Comparison of ENCODE assay signal across 1 mouse cellular context in the genomic region with DNA sequence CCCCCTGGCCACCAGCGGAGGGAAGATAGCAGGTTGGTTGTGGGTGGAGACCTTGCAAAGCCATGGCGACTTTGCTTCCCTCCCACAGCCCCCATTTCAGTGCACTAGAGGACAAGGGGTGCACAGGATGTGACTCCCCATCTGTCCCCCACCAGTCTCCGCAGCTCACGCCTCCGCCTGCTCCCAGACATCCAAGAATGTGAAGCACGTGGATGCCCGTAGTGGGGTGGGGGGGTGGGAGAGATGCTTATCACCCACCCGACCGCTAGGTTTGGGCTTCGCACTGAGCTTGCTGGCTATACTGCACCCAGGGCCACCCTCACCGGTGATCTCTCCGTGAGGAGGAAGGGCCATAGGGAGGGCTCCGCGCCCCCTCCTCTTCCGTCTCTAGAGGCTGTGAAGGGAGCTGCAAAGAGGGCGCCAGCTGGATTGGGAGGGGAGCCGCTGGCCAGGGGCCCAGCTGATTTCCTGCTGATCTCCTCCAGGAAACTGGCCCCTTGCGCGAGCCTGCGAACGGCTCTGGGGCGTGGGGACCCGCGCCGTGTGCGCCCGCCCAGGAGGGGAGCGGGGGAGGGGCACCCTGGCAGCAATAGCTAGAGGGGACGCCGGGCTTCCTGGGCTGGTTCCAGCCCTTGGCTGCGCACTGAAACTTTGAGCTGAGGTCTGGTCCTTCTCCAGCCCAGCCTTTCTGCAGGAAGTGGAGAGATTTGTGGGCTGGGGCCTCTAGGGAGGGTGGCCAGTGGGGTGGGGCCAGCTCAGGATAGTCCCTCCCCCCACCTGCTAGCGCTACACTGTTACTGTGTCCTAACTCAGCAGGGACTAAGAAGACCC.
A peak's percentile ranks its signal among the peaks of the same experiment; 100 is the strongest.
TF ChIP-seq lines count a peak whose summit lies in the region.

No protein-coding gene starts in this region.

TF ChIP-seq in CH12.LX, 34 proteins besides CTCF, POLR2A, EP300 and RAD21 (continued from another document):
- TF ChIP-seq RCOR1 (conservative IDR thresholded peaks at IDR 0.05; ENCODE audit: low read depth, low read length) (0 out of 2 replicates have a peak, but pooled peaks have one; percentile 24), TBP (conservative IDR thresholded peaks at IDR 0.05; ENCODE audit: low read depth, low read length) (no peak), MAZ (IDR thresholded peaks at IDR 0.05; ENCODE audit: low read depth, low read length) (peak; percentile 74), UBTF (IDR thresholded peaks at IDR 0.05; ENCODE audit: low read depth, low read length) (no peak), BHLHE40 (IDR thresholded peaks at IDR 0.05; ENCODE audit: low read depth, low read length) (peak; percentile 38; the same call in 1 of the 2 replicates), SMC3 (IDR thresholded peaks at IDR 0.05; ENCODE audit: low read depth, low read length) (peak; percentile 18; the same call in 1 of the 2 replicates), MEF2A (IDR thresholded peaks at IDR 0.05; ENCODE audit: borderline replicate concordance, low read depth, low read length) (0 out of 2 replicates have a peak, but pooled peaks have one; percentile 15), SIN3A (IDR thresholded peaks at IDR 0.05; ENCODE audit: low read length) (0 out of 2 replicates have a peak, but pooled peaks have one; percentile 25), NRF1 (IDR thresholded peaks at IDR 0.05; ENCODE audit: low read depth, low read length) (peak; percentile 41; the same call in 1 of the 2 replicates), CHD2 (IDR thresholded peaks at IDR 0.05; ENCODE audit: low read length) (peak; percentile 87), MAX (IDR thresholded peaks at IDR 0.05; ENCODE audit: low read length) (0 out of 2 replicates have a peak, but pooled peaks have one; percentile 24), IRF4 (IDR thresholded peaks at IDR 0.05; ENCODE audit: low read depth, low read length) (peak; percentile 60; the same call in 1 of the 2 replicates), ELF1 (IDR thresholded peaks at IDR 0.05; ENCODE audit: low read depth, low read length) (peak; percentile 75), GABPA (IDR thresholded peaks at IDR 0.05; ENCODE audit: insufficient replicate concordance, low read depth, low read length) (no peak)
TF ChIP-seq in CH12.LX: peak in this region for 13.
